Mouse (Mus musculus) intestine, postnatal 0 days (tissue): Measurements from ENCODE around the gene Prodh2. TPM values are rescaled to one million over a fixed set of nuclear protein-coding genes. Genes with fewer than 3 reads are reported as not detected.
"Not testable (repeated sequence)": the region's sequence is repeated elsewhere in the genome, so short reads cannot be mapped to it uniquely, and the experiment has no call there.

Experiments used
- ATAC-seq: fragments of 200-750 bp; cut with Nextera tagmentation; 2 replicates; pipeline ENCODE4 v1.8.0; 2017; ENCODE audit warnings: mild to moderate bottlenecking, moderate TSS enrichment, moderate library complexity
- H3K27ac ChIP-seq: fragments of 300-500 bp; sonication (generic); 2 replicates; pipeline ENCODE4 v1.5.1; 2014; ENCODE audit warnings: mild to moderate bottlenecking, low read depth, low read length, moderate library complexity
- H3K27me3 ChIP-seq: fragments of 300-500 bp; sonication (generic); replicated peaks from 2 replicates; pipeline ENCODE4 v1.6.1; 2014; ENCODE audit warnings: low read length, mixed read lengths; ENCODE audit not compliant: control insufficient read depth, insufficient read depth
- H3K36me3 ChIP-seq: fragments of 300-500 bp; sonication (generic); 2 replicates; pipeline ENCODE4 v1.6.1; 2014; ENCODE audit warnings: mild to moderate bottlenecking, moderate library complexity; ENCODE audit not compliant: control insufficient read depth, insufficient read depth
- H3K4me1 ChIP-seq: fragments of 300-500 bp; sonication (generic); replicated peaks from 2 replicates; pipeline ENCODE4 v1.6.1; 2014; ENCODE audit warnings: antibody characterized with exemption, low read length, mixed read lengths; ENCODE audit not compliant: control insufficient read depth, insufficient read depth
- H3K4me2 ChIP-seq: fragments of 300-500 bp; sonication (generic); replicated peaks from 2 replicates; pipeline ENCODE4 v1.6.1; 2014; ENCODE audit warnings: low read depth, mild to moderate bottlenecking, moderate library complexity
- H3K4me3 ChIP-seq: fragments of 300-500 bp; sonication (generic); 2 replicates; pipeline ENCODE4 v1.5.1; 2014; ENCODE audit warnings: low read depth, low read length
- H3K9ac ChIP-seq: fragments of 300-500 bp; sonication (generic); 2 replicates; pipeline ENCODE4 v1.6.1; 2014; ENCODE audit warnings: mild to moderate bottlenecking, low read depth, low read length
- H3K9me3 ChIP-seq: fragments of 300-500 bp; sonication (generic); 2 replicates; pipeline ENCODE4 v1.6.1; 2016; ENCODE audit warnings: mixed run types; ENCODE audit not compliant: control insufficient read depth
- CTCF ChIP-seq: sonication (generic); IDR thresholded peaks from 2 replicates; pipeline ENCODE4 v1.5.1; 2016; ENCODE audit warnings: low read depth, mild to moderate bottlenecking, control low read depth, antibody characterized with exemption, moderate library complexity
- WGBS: fragments of 180-500 bp; shearing (Covaris S2); extraction: QIAGEN DNeasy Blood & Tissue Kit; methylation state at CpG from one replicate; pipeline ENCODE4 v1.1.7; 2014; 5-methylcytosine and 5-hydroxymethylcytosine counted together
- polyA plus RNA-seq: library from polyadenylated mRNA; unstranded; fragments of >200 nt; fragmentation: Nextera tagmentation; extraction: Ambion mirVana; gene quantifications from 2 replicates; pipeline ENCODE4 v1.2.1, GENCODE M21; 2015

The Prodh2 gene
- polyA plus RNA-seq, 1 experiment from 2014 or later, result 3.9 TPM

- no peak for ATAC-seq
- H3K4me2 ChIP-seq, result peak overlapping the region; percentile 54
- no peak overlapping the region for H3K9ac ChIP-seq
- no peaks in the 10 kb centered on the region; the same call in 1 of the 2 replicates for H3K27me3 ChIP-seq
- H3K36me3 ChIP-seq, result no peaks in the 10 kb centered on the region
- peak overlapping the region; percentile 11; the same call in 1 of the 2 replicates for H3K4me3 ChIP-seq
- H3K4me1 ChIP-seq, result no peaks in the 10 kb centered on the region
- no peak for TF ChIP-seq CTCF
- no peaks in the 10 kb centered on the region for H3K9me3 ChIP-seq
- H3K27ac ChIP-seq, result no peak overlapping the region
- 9% methylated on average over 31 of the region's 32 CpGs for WGBS
Observed at GRCm38 (mm10) chr7:30477415-30478381, 15.7 kb upstream of the Prodh2 start.

DNA sequence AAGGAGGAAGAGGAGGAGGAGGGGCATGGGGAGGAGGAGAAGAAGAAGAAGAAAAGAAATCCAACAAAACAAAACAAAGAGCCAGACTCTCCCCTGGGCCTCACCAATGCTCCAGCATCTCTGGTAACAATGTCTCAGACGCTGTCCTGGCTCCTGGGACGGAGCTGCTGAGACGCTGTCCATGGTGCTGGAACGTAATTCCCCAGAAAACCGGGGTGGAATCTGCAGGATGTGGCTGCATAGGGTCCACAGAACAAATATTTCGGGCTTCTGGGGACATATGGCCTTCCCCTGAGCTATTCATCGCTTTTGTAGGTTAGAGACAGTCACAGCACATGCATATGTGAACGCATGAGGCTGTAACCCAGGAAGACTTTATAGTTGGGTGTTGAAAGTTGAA lies 9.2 kb upstream of the Prodh2 start:
- 16% methylated on average over 8 of the region's 8 CpGs for WGBS
- no peak overlapping the region for H3K9ac ChIP-seq
- H3K27me3 ChIP-seq, result no peaks in the 10 kb centered on the region; the same call in 1 of the 2 replicates
- no peak overlapping the region for H3K4me3 ChIP-seq
- no peaks in the 10 kb centered on the region for H3K36me3 ChIP-seq
- no peak for TF ChIP-seq CTCF
- H3K27ac ChIP-seq, result no peak overlapping the region
- H3K4me2 ChIP-seq, result no peak overlapping the region
- no peaks in the 10 kb centered on the region for H3K4me1 ChIP-seq
- no peak for ATAC-seq
- no peaks in the 10 kb centered on the region for H3K9me3 ChIP-seq

GRCm38 (mm10) chr7:30490251-30490956 lies 3.0 kb upstream of the Prodh2 start:
- TF ChIP-seq CTCF, result peak; percentile 82
- Histone ChIP-seq H3K4me2 (no peak overlapping the region), H3K4me3 (no peak overlapping the region), H3K27ac (no peak overlapping the region), H3K9me3 (no peaks in the 10 kb centered on the region), H3K9ac (no peak overlapping the region), H3K4me1 (no peaks in the 10 kb centered on the region), H3K27me3 (no peaks in the 10 kb centered on the region), H3K36me3 (no peaks in the 10 kb centered on the region)
- 30% methylated on average over 16 of the region's 16 CpGs for WGBS
- no peak for ATAC-seq

DNA sequence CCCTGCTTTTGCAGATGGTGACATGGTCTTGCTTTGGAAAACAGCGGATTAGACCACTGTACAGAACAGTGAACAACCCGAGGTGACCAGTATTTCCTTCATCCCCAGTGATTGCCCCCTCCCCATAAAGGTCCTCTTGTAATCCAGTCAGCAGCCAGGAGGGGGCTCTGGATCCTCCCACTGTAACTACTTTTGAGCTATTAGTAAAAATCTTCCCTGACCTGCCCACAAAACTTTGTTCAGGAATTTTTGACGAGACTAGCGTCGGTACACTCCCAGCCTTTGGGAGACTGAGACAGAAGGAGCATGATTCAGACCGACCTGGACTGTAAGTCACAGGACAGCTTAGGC lies 2.5 kb upstream of the Prodh2 start:
- H3K4me2 ChIP-seq, result no peak overlapping the region
- WGBS, result 23% methylated on average over 6 of the region's 6 CpGs
- TF ChIP-seq CTCF, result 0 out of 2 replicates have a peak, but pooled peaks have one; percentile 11
- no peaks in the 10 kb centered on the region for H3K27me3 ChIP-seq
- no peak overlapping the region for H3K27ac ChIP-seq
- no peaks in the 10 kb centered on the region for H3K36me3 ChIP-seq
- H3K4me3 ChIP-seq, result no peak overlapping the region
- ATAC-seq, result no peak
- no peaks in the 10 kb centered on the region for H3K9me3 ChIP-seq
- H3K9ac ChIP-seq, result no peak overlapping the region
- H3K4me1 ChIP-seq, result no peaks in the 10 kb centered on the region

DNA sequence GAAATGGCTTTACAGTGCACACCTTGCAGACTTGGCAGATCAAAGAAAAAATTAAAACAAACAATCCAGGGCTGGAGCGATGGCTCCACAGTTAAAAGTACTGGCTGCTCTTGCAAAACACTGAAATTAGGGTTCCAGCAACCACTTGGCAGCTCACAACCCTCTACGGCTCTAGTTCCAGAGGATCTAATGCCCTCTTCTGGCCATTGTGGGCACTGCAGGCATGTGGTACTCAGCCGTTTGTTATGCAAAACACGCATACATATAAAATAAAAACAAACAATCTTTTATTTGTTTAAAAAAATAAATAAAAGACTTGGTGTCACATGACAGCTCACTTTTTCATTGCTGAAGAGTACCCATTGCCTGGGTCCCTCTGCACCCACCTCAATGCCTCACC lies 657 bp upstream of the Prodh2 start:
- Histone ChIP-seq H3K27me3 (no peaks in the 10 kb centered on the region), H3K4me3 (no peak overlapping the region), H3K4me2 (peak overlapping the region; percentile 40), H3K36me3 (no peaks in the 10 kb centered on the region), H3K9me3 (no peaks in the 10 kb centered on the region), H3K27ac (no peak overlapping the region), H3K9ac (no peak overlapping the region), H3K4me1 (no peaks in the 10 kb centered on the region)
- ATAC-seq, result no peak
- 13% methylated on average over 4 of the region's 4 CpGs for WGBS
- peak; percentile 82 for TF ChIP-seq CTCF

DNA sequence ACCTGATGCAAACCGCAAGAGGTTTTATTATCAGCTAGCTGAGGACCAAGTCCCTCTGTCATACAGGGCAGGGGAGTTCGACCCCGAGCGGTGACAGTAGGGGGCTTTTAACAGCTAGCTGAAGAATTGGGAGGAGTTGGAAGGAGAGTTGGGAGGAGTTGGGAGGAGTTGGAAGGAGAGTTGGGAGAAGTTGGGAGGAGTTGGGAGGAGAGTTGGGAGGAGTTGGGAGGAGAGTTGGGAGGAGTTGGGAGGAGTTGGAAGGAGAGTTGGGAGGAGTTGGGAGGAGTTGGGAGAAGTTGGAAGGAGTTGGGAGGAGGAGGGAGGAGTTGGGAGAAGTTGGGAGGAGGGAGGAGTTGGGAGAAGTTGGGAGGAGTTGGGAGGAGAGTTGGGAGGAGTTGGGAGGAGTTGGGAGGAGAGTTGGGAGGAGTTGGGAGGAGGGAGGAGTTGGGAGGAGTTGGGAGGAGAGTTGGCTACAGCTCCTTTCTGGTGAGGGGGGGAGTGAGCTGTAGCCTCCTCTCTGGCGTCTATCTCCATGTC lies 2.2 kb downstream of the Prodh2 start:
- H3K36me3 ChIP-seq, H3K4me3 ChIP-seq, H3K27ac ChIP-seq, H3K4me1 ChIP-seq, H3K9me3 ChIP-seq, H3K4me2 ChIP-seq, H3K9ac ChIP-seq, H3K27me3 ChIP-seq, ATAC-seq: not testable (repeated sequence)
- 57% methylated on average over 5 of the region's 5 CpGs for WGBS
